Mouse (Mus musculus): ENCODE measurements around the gene Xpo6. TPM values are rescaled to one million over a fixed set of nuclear protein-coding genes. Genes with fewer than 3 reads are reported as not detected.

Xpo6 gene
- 66.6 and 75.4 TPM in 2 replicates for polyA plus RNA-seq (2016; fragmentation: Nextera tagmentation; extraction: Ambion mirVana)

- 1% methylated on average over 57 of the region's 57 CpGs for WGBS
- H3K4me2 ChIP-seq (replicated peaks), result peak within 1 kb of the TSS; percentile 85
- peak within 1 kb of the TSS; percentile 98 for H3K4me3 ChIP-seq
- H3K27me3 ChIP-seq (replicated peaks), result no peaks in the 10 kb centered on the region
- peaks cover 15% of the 10 kb centered on the region for H3K4me1 ChIP-seq
- no peaks in the 10 kb centered on the region for H3K36me3 ChIP-seq
- peak within 1 kb of the TSS; percentile 97 for H3K9ac ChIP-seq
- H3K9me3 ChIP-seq, result no peaks in the 10 kb centered on the region
- peak within 1 kb of the TSS; percentile 84 for H3K27ac ChIP-seq
- peak; percentile 96 for ATAC-seq (ENCODE audit: low FRiP score, low read depth)
Measured at GRCm38 (mm10) chr7:126200178-126200996, at the start of gene Xpo6. TSS of gene Xpo6 (minus strand) at chr7:126200501.

DNA sequence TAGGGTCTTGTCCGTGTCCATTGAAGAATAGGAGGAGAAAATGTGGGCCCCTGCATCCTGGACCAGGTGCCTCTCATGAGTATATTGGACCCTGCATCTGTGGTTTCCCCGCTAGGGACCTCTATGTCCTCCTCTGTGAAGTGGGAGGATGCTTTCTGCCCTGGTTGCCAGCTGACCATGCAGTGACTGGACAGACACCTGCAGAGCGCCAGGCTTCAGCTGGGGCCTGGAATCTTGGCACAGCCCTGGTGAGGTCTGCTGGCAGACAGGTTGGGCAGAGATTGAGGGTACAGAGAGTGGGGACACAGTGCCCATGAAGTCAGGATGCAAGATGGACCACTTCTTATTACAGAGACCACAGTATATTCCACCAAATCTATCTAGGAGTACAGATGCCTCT, 49.7 kb upstream of the Xpo6 start:
- ATAC-seq (ENCODE audit: low FRiP score, low read depth), result no peak
- no peaks in the 10 kb centered on the region for H3K9me3 ChIP-seq
- H3K36me3 ChIP-seq, result no peaks in the 10 kb centered on the region
- H3K27me3 ChIP-seq (replicated peaks), result no peaks in the 10 kb centered on the region
- H3K27ac ChIP-seq, result no peak overlapping the region
- 0 out of 2 replicates have a peak, but pooled peaks cover 7% of the 10 kb centered on the region for H3K4me1 ChIP-seq
- 88% methylated on average over 3 of the region's 3 CpGs for WGBS
- H3K4me2 ChIP-seq (replicated peaks), result no peak overlapping the region
- no peak overlapping the region for H3K9ac ChIP-seq
- H3K4me3 ChIP-seq, result no peak overlapping the region

DNA sequence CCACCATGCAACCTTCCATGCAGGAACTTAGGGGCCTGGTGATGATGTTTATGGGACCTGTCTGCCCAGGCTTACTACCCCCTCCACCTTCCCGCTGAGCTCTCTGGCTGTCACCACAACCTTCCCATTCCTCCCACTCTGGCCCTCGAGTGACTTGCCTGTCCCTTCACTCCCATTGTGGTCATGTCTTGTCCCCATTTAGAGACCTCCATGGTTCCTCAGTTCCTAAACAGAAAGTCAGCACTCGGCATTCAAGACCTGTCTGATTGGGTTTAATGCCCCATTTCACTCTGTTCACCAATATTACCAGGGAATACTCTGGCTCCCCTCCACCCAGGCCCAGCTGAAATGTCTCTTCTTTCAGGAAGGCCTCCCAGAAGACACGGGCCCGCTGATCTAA, 48.8 kb upstream of the Xpo6 start:
- H3K9me3 ChIP-seq, result no peaks in the 10 kb centered on the region
- H3K4me3 ChIP-seq, result no peak overlapping the region
- no peak overlapping the region for H3K9ac ChIP-seq
- H3K36me3 ChIP-seq, result no peaks in the 10 kb centered on the region
- H3K4me2 ChIP-seq (replicated peaks), result no peak overlapping the region
- no peaks in the 10 kb centered on the region for H3K27me3 ChIP-seq (replicated peaks)
- 0 out of 2 replicates have a peak, but pooled peaks cover 7% of the 10 kb centered on the region for H3K4me1 ChIP-seq
- ATAC-seq (ENCODE audit: low FRiP score, low read depth), result no peak
- WGBS, result 74% methylated on average over 5 of the region's 5 CpGs
- no peak overlapping the region for H3K27ac ChIP-seq

GRCm38 (mm10) chr7:126248641-126249141, 48.4 kb upstream of the Xpo6 start:
- Histone ChIP-seq H3K4me3 (no peak overlapping the region), H3K36me3 (no peaks in the 10 kb centered on the region), H3K27me3 (replicated peaks) (no peaks in the 10 kb centered on the region), H3K9ac (no peak overlapping the region), H3K27ac (no peak overlapping the region), H3K4me1 (0 out of 2 replicates have a peak, but pooled peaks cover 7% of the 10 kb centered on the region), H3K9me3 (no peaks in the 10 kb centered on the region), H3K4me2 (replicated peaks) (peak overlapping the region; percentile 21; the same call in 1 of the 2 replicates)
- no peak for ATAC-seq (ENCODE audit: low FRiP score, low read depth)
- 44% methylated on average over 17 of the region's 17 CpGs for WGBS

GRCm38 (mm10) chr7:126248088-126248487, 47.8 kb upstream of the Xpo6 start:
- H3K4me3 ChIP-seq, result no peak overlapping the region
- 0 out of 2 replicates have a peak, but pooled peaks cover 7% of the 10 kb centered on the region for H3K4me1 ChIP-seq
- no peak overlapping the region for H3K9ac ChIP-seq
- H3K27ac ChIP-seq, result no peak overlapping the region
- H3K27me3 ChIP-seq (replicated peaks), result no peaks in the 10 kb centered on the region
- no peaks in the 10 kb centered on the region for H3K9me3 ChIP-seq
- H3K4me2 ChIP-seq (replicated peaks), result peak overlapping the region; percentile 21; the same call in 1 of the 2 replicates
- no peaks in the 10 kb centered on the region for H3K36me3 ChIP-seq
- 5% methylated on average over 6 of the region's 6 CpGs for WGBS
- no peak for ATAC-seq (ENCODE audit: low FRiP score, low read depth)

- no peaks in the 10 kb centered on the region for H3K9me3 ChIP-seq
- no peaks in the 10 kb centered on the region for H3K27me3 ChIP-seq (replicated peaks)
- no peak overlapping the region for H3K4me2 ChIP-seq (replicated peaks)
- no peak overlapping the region for H3K9ac ChIP-seq
- no peak overlapping the region for H3K4me3 ChIP-seq
- no peaks in the 10 kb centered on the region for H3K36me3 ChIP-seq
- H3K27ac ChIP-seq, result no peak overlapping the region
- 78% methylated on average over 6 of the region's 6 CpGs for WGBS
- 0 out of 2 replicates have a peak, but pooled peaks cover 7% of the 10 kb centered on the region for H3K4me1 ChIP-seq
- no peak for ATAC-seq (ENCODE audit: low FRiP score, low read depth)
Measured at GRCm38 (mm10) chr7:126244168-126244750, 44.0 kb upstream of the Xpo6 start.

DNA sequence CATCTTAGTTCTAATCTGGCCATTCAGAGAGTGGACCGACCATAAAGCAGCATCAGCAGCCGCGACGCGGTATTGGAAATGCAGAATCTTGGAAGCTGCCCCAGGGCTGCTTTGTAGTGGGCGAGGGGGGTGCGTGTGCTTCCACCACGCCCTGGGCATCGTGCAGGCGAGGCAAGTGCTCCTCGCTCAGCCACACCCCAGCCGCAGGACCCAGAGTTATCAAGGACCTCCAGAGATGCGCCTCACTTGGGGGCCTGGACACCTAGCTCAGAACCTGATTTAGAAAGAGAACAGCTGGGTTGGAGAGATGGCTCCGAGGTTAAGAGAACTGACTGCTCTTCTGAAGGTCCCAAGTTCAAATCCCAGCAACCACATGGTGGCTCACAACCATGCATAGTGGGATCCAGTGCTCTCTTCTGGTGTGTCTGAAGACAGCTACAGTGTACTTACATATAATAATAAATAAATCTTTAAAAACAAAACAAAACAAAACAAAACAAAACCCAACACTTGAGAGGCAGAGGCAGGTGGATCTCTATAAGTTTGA, 40.6 kb upstream of the Xpo6 start:
- no peaks in the 10 kb centered on the region for H3K9me3 ChIP-seq
- H3K27me3 ChIP-seq (replicated peaks), result no peaks in the 10 kb centered on the region
- no peaks in the 10 kb centered on the region for H3K4me1 ChIP-seq
- no peak overlapping the region for H3K4me3 ChIP-seq
- no peak overlapping the region for H3K9ac ChIP-seq
- no peak for ATAC-seq (ENCODE audit: low FRiP score, low read depth)
- 86% methylated on average over 14 of the region's 14 CpGs for WGBS
- no peak overlapping the region for H3K27ac ChIP-seq
- H3K36me3 ChIP-seq, result no peaks in the 10 kb centered on the region
- no peak overlapping the region for H3K4me2 ChIP-seq (replicated peaks)

- Histone ChIP-seq H3K27me3 (replicated peaks) (no peaks in the 10 kb centered on the region), H3K4me2 (replicated peaks) (no peak overlapping the region), H3K4me3 (no peak overlapping the region), H3K27ac (no peak overlapping the region), H3K9ac (no peak overlapping the region), H3K36me3 (no peaks in the 10 kb centered on the region), H3K9me3 (no peaks in the 10 kb centered on the region), H3K4me1 (no peaks in the 10 kb centered on the region)
- ATAC-seq (ENCODE audit: low FRiP score, low read depth), result no peak
- 78% methylated on average over 5 of the region's 5 CpGs for WGBS
Measured at GRCm38 (mm10) chr7:126236794-126237192, 36.5 kb upstream of the Xpo6 start.

- ATAC-seq (ENCODE audit: low FRiP score, low read depth), result no peak
- H3K9ac ChIP-seq, result no peak overlapping the region
- 71% methylated on average over 11 of the region's 11 CpGs for WGBS
Measured at GRCm38 (mm10) chr7:126236083-126236793, 35.9 kb upstream of the Xpo6 start.

DNA sequence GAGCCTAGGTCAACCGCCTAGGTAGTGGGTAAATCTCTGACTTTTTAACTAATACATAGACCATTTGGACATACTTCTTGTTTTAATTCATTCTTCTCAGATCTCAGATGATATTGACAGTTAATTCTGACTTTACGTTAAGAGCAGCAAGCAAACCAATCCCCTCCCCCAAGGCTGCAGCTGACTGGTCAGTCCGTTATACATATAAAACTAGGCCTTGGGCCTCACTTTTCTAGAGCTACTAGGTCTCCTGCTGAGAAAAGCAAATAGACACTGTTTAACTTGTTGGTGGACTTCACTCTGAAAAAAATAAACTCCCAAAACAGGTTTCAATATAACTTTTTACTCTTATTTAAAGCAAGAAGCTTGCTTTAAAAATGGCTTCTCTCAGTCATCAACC, 34.3 kb upstream of the Xpo6 start:
- H3K9me3 ChIP-seq, result no peaks in the 10 kb centered on the region
- no peak overlapping the region for H3K4me2 ChIP-seq (replicated peaks)
- no peaks in the 10 kb centered on the region for H3K27me3 ChIP-seq (replicated peaks)
- WGBS, result 93% methylated on average over 3 of the region's 3 CpGs
- H3K9ac ChIP-seq, result no peak overlapping the region
- H3K27ac ChIP-seq, result no peak overlapping the region
- no peak for ATAC-seq (ENCODE audit: low FRiP score, low read depth)
- H3K4me3 ChIP-seq, result no peak overlapping the region
- H3K36me3 ChIP-seq, result no peaks in the 10 kb centered on the region
- no peaks in the 10 kb centered on the region for H3K4me1 ChIP-seq

More at GRCm38 (mm10) chr7:126236083-126236793, 35.9 kb upstream of the Xpo6 start:
- Histone ChIP-seq H3K27me3 (replicated peaks) (no peaks in the 10 kb centered on the region), H3K27ac (no peak overlapping the region), H3K4me3 (no peak overlapping the region), H3K36me3 (no peaks in the 10 kb centered on the region), H3K9me3 (no peaks in the 10 kb centered on the region), H3K4me2 (replicated peaks) (no peak overlapping the region), H3K4me1 (no peaks in the 10 kb centered on the region)

- Histone ChIP-seq H3K36me3 (no peaks in the 10 kb centered on the region), H3K4me2 (replicated peaks) (no peak overlapping the region), H3K9ac (no peak overlapping the region), H3K9me3 (no peaks in the 10 kb centered on the region), H3K4me3 (no peak overlapping the region), H3K4me1 (no peaks in the 10 kb centered on the region), H3K27me3 (replicated peaks) (no peaks in the 10 kb centered on the region), H3K27ac (no peak overlapping the region)
- 82% methylated on average over 8 of the region's 8 CpGs for WGBS
- no peak for ATAC-seq (ENCODE audit: low FRiP score, low read depth)
Measured at GRCm38 (mm10) chr7:126232345-126233071, 32.2 kb upstream of the Xpo6 start.

Measured in neural tube, embryonic 12.5 days (tissue).